Mouse (Mus musculus) embryonic facial prominence, embryonic 12.5 days (tissue): ENCODE measurements at regions not wholly inside any gene's neighbourhood (a gene's known extent, or its start where the extent isn't known, plus 50 kb on each side); places are given as distances from the start of the nearest gene placed in this dataset.

Experiments used
- ATAC-seq: fragments of 200-750 bp; cut with Nextera tagmentation; 2 replicates; pipeline ENCODE4 v1.8.0; 2017; ENCODE audit not compliant: insufficient number of reproducible peaks, insufficient read depth, low FRiP score, low TSS enrichment
- H3K27ac ChIP-seq: fragments of 300-500 bp; sonication (generic); 2 replicates; pipeline ENCODE4 v1.5.1; 2016; ENCODE audit warnings: mild to moderate bottlenecking
- H3K27me3 ChIP-seq: fragments of 300-500 bp; sonication (generic); 2 replicates; pipeline ENCODE4 v1.6.1; 2016; ENCODE audit warnings: mild to moderate bottlenecking, moderate library complexity
- H3K36me3 ChIP-seq: fragments of 300-500 bp; sonication (generic); 2 replicates; pipeline ENCODE4 v1.6.1; 2016; ENCODE audit warnings: mild to moderate bottlenecking
- H3K4me1 ChIP-seq: fragments of 300-500 bp; sonication (generic); 2 replicates; pipeline ENCODE4 v1.6.1; 2016
- H3K4me2 ChIP-seq: fragments of 300-500 bp; sonication (generic); replicated peaks from 2 replicates; pipeline ENCODE4 v1.6.1; 2016; ENCODE audit warnings: mild to moderate bottlenecking, moderate library complexity
- H3K4me3 ChIP-seq: fragments of 300-500 bp; sonication (generic); 2 replicates; pipeline ENCODE4 v1.5.1; 2016; ENCODE audit warnings: mild to moderate bottlenecking
- H3K9ac ChIP-seq: fragments of 300-500 bp; sonication (generic); 2 replicates; pipeline ENCODE4 v1.6.1; 2016; ENCODE audit warnings: mild to moderate bottlenecking, moderate library complexity
- H3K9me3 ChIP-seq: fragments of 300-500 bp; sonication (generic); 2 replicates; pipeline ENCODE4 v1.6.1; 2016; ENCODE audit warnings: mild to moderate bottlenecking, moderate library complexity
- WGBS: fragments of 180-500 bp; shearing (Covaris S2); methylation state at CpG from one replicate; pipeline ENCODE4 v1.1.7; 2016; 5-methylcytosine and 5-hydroxymethylcytosine counted together

DNA sequence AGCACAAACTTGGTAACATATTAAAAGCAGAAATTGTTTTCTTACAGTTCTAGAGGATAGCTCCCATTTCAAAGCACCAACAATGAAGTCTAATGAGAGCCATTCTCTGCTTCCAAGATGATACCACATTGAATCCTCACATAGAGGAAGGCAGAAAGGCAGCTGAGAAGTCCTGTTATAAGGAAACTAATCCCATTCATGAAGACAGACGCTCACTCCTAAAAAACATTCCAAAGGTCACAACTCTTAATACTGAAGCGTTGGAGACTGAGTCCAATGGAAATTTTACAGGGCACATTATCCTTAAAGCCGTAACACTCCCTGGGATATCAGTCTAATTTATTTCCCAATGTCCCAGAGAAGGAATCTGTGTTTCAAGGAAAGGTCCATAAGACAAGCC, 75.4 kb upstream of the Trabd2b start:
- Histone ChIP-seq H3K36me3 (no peaks in the 10 kb centered on the region), H3K4me2 (no peak overlapping the region), H3K9ac (no peak overlapping the region), H3K4me1 (no peaks in the 10 kb centered on the region), H3K4me3 (no peak overlapping the region), H3K9me3 (no peaks in the 10 kb centered on the region), H3K27me3 (no peaks in the 10 kb centered on the region), H3K27ac (no peak overlapping the region)
- no peak for ATAC-seq
- 67% methylated on average over 3 of the region's 3 CpGs for WGBS

DNA sequence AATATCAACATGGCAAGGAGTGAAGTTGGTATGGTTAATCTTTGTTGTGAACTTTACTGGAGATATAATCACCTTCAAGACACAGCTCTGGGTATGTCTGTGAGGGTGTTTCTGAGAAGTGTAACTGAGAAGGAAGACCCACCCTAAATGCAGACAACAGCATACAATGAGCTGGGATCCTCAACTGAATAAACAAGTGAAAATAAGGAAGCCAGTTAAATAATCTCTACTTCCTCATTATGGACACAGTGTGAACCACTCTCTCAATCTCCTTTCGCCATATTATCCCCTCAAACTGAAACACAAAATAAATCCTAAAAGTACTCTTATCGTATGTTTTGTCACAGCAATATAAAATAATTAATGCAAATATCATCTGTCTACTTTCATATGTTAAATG, 71.7 kb upstream of the Trabd2b start:
- H3K27ac ChIP-seq = no peak overlapping the region
- H3K36me3 ChIP-seq = no peaks in the 10 kb centered on the region
- ATAC-seq = no peak
- no peak overlapping the region for H3K9ac ChIP-seq
- no peaks in the 10 kb centered on the region for H3K9me3 ChIP-seq
- no peaks in the 10 kb centered on the region for H3K4me1 ChIP-seq
- no peak overlapping the region for H3K4me2 ChIP-seq
- H3K27me3 ChIP-seq = no peaks in the 10 kb centered on the region
- H3K4me3 ChIP-seq = no peak overlapping the region
- 84% methylated on average over 2 of the region's 2 CpGs for WGBS

DNA sequence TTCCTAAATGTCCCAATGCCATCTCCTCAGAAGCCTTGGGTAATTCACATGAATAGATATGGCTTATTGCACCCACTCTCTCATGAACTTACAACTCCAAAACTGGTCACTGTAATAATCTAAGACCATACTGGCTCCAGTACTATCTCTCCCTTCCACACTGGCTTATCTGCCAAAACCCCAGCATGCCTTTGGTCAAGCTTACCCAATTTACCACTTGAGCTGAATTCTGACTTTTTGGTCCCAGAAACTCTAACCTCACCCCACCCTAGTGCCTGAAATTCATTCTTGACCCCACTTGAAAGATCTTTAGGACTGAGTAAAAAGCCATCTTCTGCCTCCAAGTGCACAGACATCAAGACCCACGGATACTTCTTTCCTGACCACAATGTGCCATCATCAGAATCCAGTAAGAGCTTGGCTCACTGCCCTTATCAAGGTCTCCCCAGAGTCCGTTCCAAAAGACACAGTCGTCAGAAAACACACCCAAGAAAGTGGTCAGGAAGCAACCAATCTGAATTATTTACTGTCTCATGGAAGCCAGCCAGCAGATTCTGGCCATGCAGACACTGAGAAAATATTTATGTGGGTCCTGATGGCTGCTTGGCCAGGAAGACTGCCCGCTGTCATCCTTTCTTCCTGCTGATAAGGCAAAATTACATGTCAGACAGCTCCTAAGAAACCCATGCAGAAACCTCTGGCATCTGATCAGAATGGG, 70.3 kb upstream of the Trabd2b start:
- 67% methylated on average over 4 of the region's 4 CpGs for WGBS
- no peak for ATAC-seq
- H3K27me3 ChIP-seq = no peaks in the 10 kb centered on the region
- no peaks in the 10 kb centered on the region for H3K9me3 ChIP-seq
- no peak overlapping the region for H3K4me3 ChIP-seq
- H3K36me3 ChIP-seq = no peaks in the 10 kb centered on the region
- H3K4me2 ChIP-seq = no peak overlapping the region
- H3K9ac ChIP-seq = no peak overlapping the region
- no peak overlapping the region for H3K27ac ChIP-seq
- H3K4me1 ChIP-seq = no peaks in the 10 kb centered on the region

DNA sequence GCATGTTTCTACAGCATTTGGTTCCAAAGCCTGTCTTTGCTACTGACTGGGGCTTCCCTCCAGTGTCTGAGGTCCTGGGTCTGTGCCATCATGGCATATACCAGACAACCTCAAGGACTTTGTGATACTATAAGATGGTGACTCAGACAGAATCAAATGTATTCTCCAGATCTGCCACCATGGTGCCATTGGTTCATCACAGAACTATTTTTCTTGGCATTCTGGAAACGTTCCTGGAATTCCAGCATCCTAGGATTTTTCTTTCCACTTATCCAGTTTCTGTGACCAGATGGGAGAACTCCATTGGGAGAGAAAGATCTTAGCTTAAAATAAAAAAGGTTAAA, 69.8 kb upstream of the Trabd2b start:
- Histone ChIP-seq H3K4me1 (no peaks in the 10 kb centered on the region), H3K36me3 (no peaks in the 10 kb centered on the region), H3K27ac (no peak overlapping the region), H3K9ac (no peak overlapping the region), H3K9me3 (no peaks in the 10 kb centered on the region), H3K4me2 (no peak overlapping the region), H3K27me3 (no peaks in the 10 kb centered on the region), H3K4me3 (no peak overlapping the region)
- WGBS = 66% methylated on average over 1 of the region's 1 CpGs
- ATAC-seq = no peak

- no peak overlapping the region for H3K4me2 ChIP-seq
- no peak overlapping the region for H3K4me3 ChIP-seq
- H3K9ac ChIP-seq = no peak overlapping the region
- no peak for ATAC-seq
- H3K27ac ChIP-seq = no peak overlapping the region
- no peaks in the 10 kb centered on the region for H3K9me3 ChIP-seq
- no peaks in the 10 kb centered on the region for H3K4me1 ChIP-seq
- WGBS = 65% methylated on average over 5 of the region's 5 CpGs
- no peaks in the 10 kb centered on the region for H3K36me3 ChIP-seq
- H3K27me3 ChIP-seq = no peaks in the 10 kb centered on the region
Observed at GRCm38 (mm10) chr4:114339793-114340192, 66.7 kb upstream of the Trabd2b start.

DNA sequence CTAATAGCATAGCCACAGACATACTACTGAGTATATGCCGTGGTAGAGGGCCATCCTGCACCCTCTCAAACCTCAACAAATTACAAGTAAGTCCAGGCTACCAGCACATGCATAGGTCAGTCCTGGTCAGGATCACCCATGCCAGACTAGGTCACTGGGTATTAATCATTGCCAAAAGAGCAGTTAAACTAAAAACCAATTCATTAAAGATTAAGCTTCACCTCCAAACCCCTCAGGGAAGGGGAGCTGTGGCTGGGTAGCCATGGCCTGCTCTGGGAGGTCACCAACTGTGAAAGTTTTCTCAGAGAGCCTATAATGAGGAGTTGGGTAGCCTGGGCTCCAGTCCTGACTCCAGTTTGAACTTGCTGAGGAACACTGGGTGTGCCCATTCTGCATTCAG, 61.4 kb upstream of the Trabd2b start:
- Histone ChIP-seq H3K4me1 (no peaks in the 10 kb centered on the region), H3K9me3 (no peaks in the 10 kb centered on the region), H3K27ac (no peak overlapping the region), H3K4me3 (no peak overlapping the region), H3K27me3 (no peaks in the 10 kb centered on the region), H3K9ac (no peak overlapping the region), H3K4me2 (no peak overlapping the region), H3K36me3 (no peaks in the 10 kb centered on the region)
- ATAC-seq = no peak
- 56% methylated on average over 1 of the region's 1 CpGs for WGBS

- Histone ChIP-seq H3K9ac (no peak overlapping the region), H3K36me3 (no peaks in the 10 kb centered on the region), H3K4me3 (no peak overlapping the region), H3K4me2 (no peak overlapping the region), H3K4me1 (no peaks in the 10 kb centered on the region), H3K27ac (no peak overlapping the region), H3K9me3 (no peaks in the 10 kb centered on the region), H3K27me3 (no peaks in the 10 kb centered on the region)
- no peak for ATAC-seq
- 2% methylated on average over 2 of the region's 2 CpGs for WGBS
Observed at GRCm38 (mm10) chr4:114346068-114346747, 60.3 kb upstream of the Trabd2b start.

GRCm38 (mm10) chr4:114346884-114347283, 59.6 kb upstream of the Trabd2b start:
- Histone ChIP-seq H3K4me2 (no peak overlapping the region), H3K27ac (no peak overlapping the region), H3K4me3 (no peak overlapping the region), H3K9ac (no peak overlapping the region), H3K9me3 (no peaks in the 10 kb centered on the region), H3K27me3 (no peaks in the 10 kb centered on the region), H3K36me3 (no peaks in the 10 kb centered on the region), H3K4me1 (no peaks in the 10 kb centered on the region)
- 70% methylated on average over 4 of the region's 4 CpGs for WGBS
- ATAC-seq = no peak

- 42% methylated on average over 8 of the region's 8 CpGs for WGBS
- Histone ChIP-seq H3K27ac (no peak overlapping the region), H3K4me2 (no peak overlapping the region), H3K4me3 (no peak overlapping the region), H3K27me3 (no peaks in the 10 kb centered on the region), H3K36me3 (no peaks in the 10 kb centered on the region), H3K9ac (no peak overlapping the region), H3K4me1 (no peaks in the 10 kb centered on the region), H3K9me3 (no peaks in the 10 kb centered on the region)
- no peak for ATAC-seq
Observed at GRCm38 (mm10) chr4:114349601-114350000, 56.9 kb upstream of the Trabd2b start.

DNA sequence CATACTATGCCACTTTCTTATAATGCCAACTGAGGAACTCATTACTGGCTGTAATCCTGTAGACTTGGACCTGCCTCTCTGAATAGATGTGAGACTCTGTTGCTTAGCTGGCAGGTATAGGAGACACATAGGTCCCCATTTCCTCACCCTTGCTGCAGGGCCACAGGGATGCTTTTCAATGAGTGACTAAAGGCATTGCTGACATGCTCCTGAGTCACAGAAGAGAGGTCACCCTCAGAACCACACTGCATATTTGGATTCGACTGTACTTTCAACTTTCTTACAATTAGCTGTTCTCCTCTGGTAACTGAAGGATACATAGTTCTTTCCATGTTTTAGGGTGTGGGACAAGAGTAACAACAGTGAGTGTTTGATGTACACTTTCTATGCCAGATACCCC, 55.2 kb upstream of the Trabd2b start:
- H3K4me2 ChIP-seq = no peak overlapping the region
- 81% methylated on average over 1 of the region's 1 CpGs for WGBS
- H3K9me3 ChIP-seq = no peaks in the 10 kb centered on the region
- ATAC-seq = no peak
- no peak overlapping the region for H3K4me3 ChIP-seq
- H3K27ac ChIP-seq = no peak overlapping the region
- peaks cover under 1% of the 10 kb centered on the region; the same call in 1 of the 2 replicates for H3K4me1 ChIP-seq
- no peaks in the 10 kb centered on the region for H3K36me3 ChIP-seq
- no peaks in the 10 kb centered on the region for H3K27me3 ChIP-seq
- H3K9ac ChIP-seq = no peak overlapping the region

DNA sequence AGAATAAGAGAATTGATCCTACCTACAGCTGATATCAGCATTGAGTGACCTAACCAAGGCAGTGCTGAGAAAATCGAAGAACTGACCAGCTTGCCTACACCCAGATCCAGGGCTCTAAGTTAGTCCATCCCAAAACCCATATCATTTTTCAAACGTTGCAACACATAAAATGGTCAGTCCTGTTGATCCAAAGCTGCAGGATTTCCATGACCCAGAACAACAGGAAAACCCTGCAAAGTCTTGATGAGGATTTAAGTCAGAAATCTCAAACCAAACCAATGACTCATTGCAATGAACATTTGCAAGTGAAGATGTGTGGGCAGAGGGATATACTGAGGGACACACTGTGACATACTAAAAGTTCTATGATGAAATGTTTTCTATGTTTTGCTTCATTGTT, 53.5 kb upstream of the Trabd2b start:
- Histone ChIP-seq H3K4me3 (no peak overlapping the region), H3K27ac (no peak overlapping the region), H3K36me3 (no peaks in the 10 kb centered on the region), H3K9ac (no peak overlapping the region), H3K4me1 (peaks cover 5% of the 10 kb centered on the region; the same call in 1 of the 2 replicates), H3K9me3 (no peaks in the 10 kb centered on the region), H3K4me2 (no peak overlapping the region), H3K27me3 (no peaks in the 10 kb centered on the region)
- 76% methylated on average over 2 of the region's 2 CpGs for WGBS
- no peak for ATAC-seq
